Mouse (Mus musculus): ENCODE results near the gene Scn8a.
"Not testable (repeated sequence)": the region's sequence is repeated elsewhere in the genome, so short reads cannot be mapped to it uniquely, and the experiment has no call there.

DNA sequence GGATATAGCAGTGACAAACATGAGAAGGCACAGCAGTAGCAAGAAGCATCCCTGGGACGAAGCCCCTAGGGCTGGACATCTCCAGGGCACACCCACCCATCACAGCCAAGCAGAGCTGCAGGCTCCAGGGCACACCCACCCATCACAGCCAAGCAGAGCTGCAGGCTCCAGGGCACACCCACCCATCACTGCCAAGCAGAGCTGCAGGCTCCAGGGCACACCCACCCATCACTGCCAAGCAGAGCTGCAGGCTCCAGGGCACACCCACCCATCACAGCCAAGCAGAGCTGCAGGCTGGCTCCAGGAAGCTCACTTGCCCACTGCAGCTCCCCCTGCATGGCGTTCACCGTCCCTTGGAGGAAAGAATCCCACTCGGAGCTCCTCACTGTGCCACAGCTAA lies 47.3 kb upstream of the Scn8a start:
- not testable (repeated sequence) for TF ChIP-seq CTCF, EP300 (IDR thresholded peaks at IDR 0.05)

All from lung, postnatal 0 days (tissue).